ENCODE assay signal across 18 mouse cellular contexts in genomic region chr8:34542361-34543038, GRCm38 (mm10).
"Had no signal": no experiment of that assay in that cellular context is flagged by ENCODE, and none has a peak within 500 bp of the region (broad histone marks: within the 10 kb centered on the region; RNA-seq: fewer than 3 reads in every experiment).

No protein-coding gene starts in this region.

- DNase-seq: lung, adult 18-20 months; lung, embryonic 14.5 days; lung, postnatal 10 days; lung, postnatal 4 days; retina, postnatal 1 day; right cerebral cortex, adult 18-20 months; right cerebral cortex, postnatal 25 days; right cerebral cortex, postnatal 4 days; spleen, adult 18-20 months; thymus, adult 2 months; thymus, postnatal 25 days; thymus, postnatal 4 days had no signal

- ATAC-seq: liver, embryonic 12.5 days; midbrain, embryonic 13.5 days; midbrain, embryonic 15.5 days had no signal

- H3K36me3 ChIP-seq: liver, embryonic 12.5 days; midbrain, embryonic 10.5 days; midbrain, embryonic 13.5 days; midbrain, embryonic 15.5 days; neural tube, embryonic 12.5 days; stomach, embryonic 15.5 days had no signal

- H3K27me3 ChIP-seq: liver, embryonic 12.5 days; midbrain, embryonic 13.5 days; midbrain, embryonic 15.5 days; neural tube, embryonic 12.5 days; stomach, embryonic 15.5 days had no signal
